Mouse (Mus musculus): ENCODE results near the gene Lhx6.

Gene Lhx6

GRCm38 (mm10) chr2:36093914-36094475, 11.2 kb downstream of the Lhx6 start:
- DNase-seq (ENCODE audit: extremely low read depth, insufficient read length, low spot score) = no peak

GRCm38 (mm10) chr2:36093301-36093700, 11.9 kb downstream of the Lhx6 start:
- DNase-seq (ENCODE audit: extremely low read depth, insufficient read length, low spot score) = no peak

DNA sequence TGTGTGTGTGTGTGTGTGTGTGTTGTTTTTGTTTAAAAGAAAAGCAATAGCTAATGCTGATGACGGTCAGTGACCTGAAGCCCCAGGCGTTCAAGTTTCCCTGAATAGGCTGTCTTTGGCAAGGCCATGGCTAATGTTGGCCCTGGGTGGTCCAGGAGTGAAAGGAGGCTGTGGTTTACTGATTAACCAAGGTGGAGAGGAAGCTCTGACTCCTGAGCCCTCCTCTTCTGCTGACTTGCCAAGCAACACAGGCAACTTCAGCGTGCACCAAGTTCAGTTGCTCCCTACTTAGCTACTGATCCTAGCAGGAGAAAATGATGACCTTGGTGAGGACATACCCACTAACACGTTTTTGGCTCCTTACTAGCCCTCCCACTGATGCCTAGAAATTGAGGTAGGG, 12.5 kb downstream of the Lhx6 start:
- DNase-seq (ENCODE audit: extremely low read depth, insufficient read length, low spot score) = no peak

- DNase-seq (ENCODE audit: extremely low read depth, insufficient read length, low spot score) = no peak
These were observed 14.1 kb downstream of the Lhx6 start for GRCm38 (mm10) chr2:36090853-36091741.

DNA sequence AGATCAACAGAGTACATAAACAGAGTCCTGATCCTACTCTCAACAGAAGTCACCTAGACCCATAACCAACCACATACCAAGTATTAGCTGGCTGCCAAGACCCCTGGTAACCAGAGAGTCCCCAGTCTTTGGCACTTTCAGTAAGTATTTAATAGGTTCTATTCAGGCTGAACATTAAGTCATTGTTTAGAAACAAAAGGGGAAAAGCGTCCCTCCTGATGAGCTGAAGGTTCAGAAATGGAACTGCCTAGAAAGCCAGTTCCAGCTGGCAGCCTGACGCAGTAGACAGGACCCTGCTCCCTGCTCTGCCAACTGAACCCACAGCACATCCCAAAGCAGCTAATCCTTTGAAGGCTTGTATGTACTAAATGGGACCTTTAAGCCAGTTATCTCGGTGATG, 16.0 kb downstream of the Lhx6 start:
- DNase-seq (ENCODE audit: extremely low read depth, insufficient read length, low spot score) = no peak

- no peak for DNase-seq (ENCODE audit: extremely low read depth, insufficient read length, low spot score)
These were observed 20.2 kb downstream of the Lhx6 start for GRCm38 (mm10) chr2:36085041-36085440.

DNA sequence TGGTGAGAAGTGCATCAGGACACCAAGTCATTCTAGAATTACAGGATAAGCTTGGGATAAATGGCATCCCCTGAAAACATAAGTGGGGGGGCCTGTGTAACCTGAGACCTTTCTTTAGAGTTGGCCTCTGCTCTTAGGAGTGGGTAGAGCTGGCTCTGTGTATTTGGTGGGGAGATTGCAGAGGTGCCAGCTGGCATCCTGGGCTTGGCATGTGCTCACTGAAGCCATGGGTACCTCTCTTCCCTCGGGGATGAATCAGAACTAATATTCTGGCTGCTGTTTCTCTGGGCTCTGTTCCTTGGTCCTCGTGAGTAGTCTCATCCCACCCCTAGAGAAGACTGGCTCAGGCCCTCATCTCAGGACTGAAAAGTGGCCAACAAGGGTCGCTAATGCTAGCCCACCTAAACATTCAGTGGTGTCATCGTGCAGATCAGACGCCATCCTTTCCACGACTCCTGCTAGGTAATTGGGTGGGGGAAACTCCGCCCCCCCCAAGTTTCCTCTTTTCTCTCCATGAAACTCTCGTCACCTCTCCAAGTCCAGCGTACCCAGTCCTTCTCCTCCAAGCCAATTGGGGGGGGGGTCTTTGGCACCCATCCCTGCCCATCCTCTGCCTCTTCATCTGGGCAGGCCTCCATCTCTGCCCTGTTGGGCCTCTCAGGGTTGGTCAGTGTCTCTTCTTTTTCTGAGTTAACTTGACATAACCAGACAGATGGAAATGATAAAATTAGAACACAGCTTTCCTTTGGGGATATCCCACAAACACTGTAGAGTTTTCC, 22.2 kb downstream of the Lhx6 start:
- DNase-seq (ENCODE audit: extremely low read depth, insufficient read length, low spot score) = no peak

- no peak for DNase-seq (ENCODE audit: extremely low read depth, insufficient read length, low spot score)
These were observed 23.8 kb downstream of the Lhx6 start for GRCm38 (mm10) chr2:36081446-36081845.

GRCm38 (mm10) chr2:36077160-36077761, 27.9 kb downstream of the Lhx6 start:
- no peak for DNase-seq (ENCODE audit: extremely low read depth, insufficient read length, low spot score)

DNA sequence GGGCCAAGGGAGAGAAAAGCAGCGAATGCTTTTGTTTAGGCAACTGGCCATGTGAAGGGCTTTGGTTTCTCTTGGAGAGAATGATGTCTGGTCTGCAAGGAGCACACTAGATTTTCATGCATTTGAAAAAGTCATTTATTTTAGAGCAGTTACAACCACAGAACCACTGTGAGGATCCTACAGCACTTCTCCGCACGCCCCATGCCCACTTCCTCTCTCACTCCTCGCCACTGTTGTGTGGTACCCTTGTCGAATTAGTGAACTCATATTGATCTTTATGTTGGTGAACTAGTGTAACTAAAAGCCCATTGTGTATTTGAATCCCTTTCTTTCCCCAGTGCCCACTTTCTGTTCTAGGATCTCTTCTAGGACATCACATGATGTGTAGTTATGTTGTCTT, 30.0 kb downstream of the Lhx6 start:
- DNase-seq (ENCODE audit: extremely low read depth, insufficient read length, low spot score) = no peak

GRCm38 (mm10) chr2:36073781-36074180, 31.4 kb downstream of the Lhx6 start:
- DNase-seq (ENCODE audit: extremely low read depth, insufficient read length, low spot score) = no peak

GRCm38 (mm10) chr2:36071660-36072305, 33.4 kb downstream of the Lhx6 start:
- DNase-seq (ENCODE audit: extremely low read depth, insufficient read length, low spot score) = no peak

GRCm38 (mm10) chr2:36067132-36067531, 38.1 kb downstream of the Lhx6 start:
- no peak for DNase-seq (ENCODE audit: extremely low read depth, insufficient read length, low spot score)

DNA sequence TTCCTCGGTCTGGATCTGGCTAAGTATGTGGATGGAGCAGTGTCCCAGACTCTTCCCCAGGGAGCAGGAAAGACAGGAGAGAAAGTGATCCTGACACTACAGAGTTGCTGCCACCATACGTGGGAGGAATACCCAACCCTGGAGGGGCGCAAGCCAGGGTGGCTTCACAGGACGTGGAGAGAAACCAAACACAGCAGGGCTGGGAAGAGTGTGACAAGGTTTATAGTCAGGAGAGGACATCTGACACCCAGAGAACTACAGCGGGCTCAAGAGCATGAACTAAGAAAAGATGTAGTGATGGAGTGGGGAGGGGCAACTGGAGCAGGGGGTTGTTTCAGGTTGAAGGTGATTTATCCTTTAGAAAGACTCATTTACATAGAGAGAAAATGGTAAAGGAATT, 43.8 kb downstream of the Lhx6 start:
- DNase-seq (ENCODE audit: extremely low read depth, insufficient read length, low spot score) = no peak

- no peak for DNase-seq (ENCODE audit: extremely low read depth, insufficient read length, low spot score)
These were observed 49.0 kb downstream of the Lhx6 start for GRCm38 (mm10) chr2:36056248-36056647.

GRCm38 (mm10) chr2:36053249-36053648, 52.0 kb downstream of the Lhx6 start:
- no peak for DNase-seq (ENCODE audit: extremely low read depth, insufficient read length, low spot score)

DNA sequence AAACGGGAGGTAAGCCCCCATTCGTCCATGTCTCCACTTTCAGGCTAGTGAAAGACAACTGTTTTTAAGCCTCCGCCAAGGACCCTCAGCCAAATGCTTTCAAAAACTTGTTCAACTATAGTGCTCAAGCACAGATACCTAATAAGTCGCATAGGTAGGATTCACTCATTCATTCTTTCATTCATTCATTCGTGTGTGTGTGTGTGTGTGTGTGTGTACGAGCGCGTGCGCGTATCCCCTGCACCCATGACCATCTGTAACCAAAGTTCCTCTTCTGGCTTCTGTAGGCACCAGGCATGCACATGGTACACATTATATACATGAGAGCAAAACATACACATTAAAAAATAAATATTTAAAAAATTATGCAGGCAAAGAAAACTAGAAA, 55.6 kb downstream of the Lhx6 start:
- DNase-seq (ENCODE audit: extremely low read depth, insufficient read length, low spot score) = no peak

GRCm38 (mm10) chr2:36048748-36049566, 56.3 kb downstream of the Lhx6 start, which contains the start of the genes Ndufa8 and Morn5:
TSS of gene Ndufa8 (minus strand) at chr2:36049406.
TSS of gene Morn5 (plus strand) at chr2:36049458.
- DNase-seq (ENCODE audit: extremely low read depth, insufficient read length, low spot score) = peak; percentile 98

- no peak for DNase-seq (ENCODE audit: extremely low read depth, insufficient read length, low spot score)
These were observed 57.0 kb downstream of the Lhx6 start for GRCm38 (mm10) chr2:36048164-36048563.

GRCm38 (mm10) chr2:36040872-36041271, 64.3 kb downstream of the Lhx6 start:
- DNase-seq (ENCODE audit: extremely low read depth, insufficient read length, low spot score) = no peak
